In genomic region chr13:34149463-34150176, GRCm38 (mm10) we compare ENCODE assay signal across 8 mouse cellular contexts. TPM values are rescaled to one million over a fixed set of nuclear protein-coding genes. Genes with fewer than 3 reads are reported as not detected.
DNase-seq lines count a peak whose midpoint lies in the region; ATAC-seq and TF ChIP-seq lines count a peak whose summit lies in the region.

No protein-coding gene starts in this region.

- H3K36me3 ChIP-seq in forebrain, embryonic 11.5 days (ENCODE audit: control insufficient read depth, insufficient read depth, low read length): no peaks in the 10 kb centered on the region
- no peaks in the 10 kb centered on the region for H3K36me3 ChIP-seq in intestine, postnatal 0 days (ENCODE audit: control insufficient read depth, insufficient read depth)
- no peaks in the 10 kb centered on the region for H3K36me3 ChIP-seq in neural tube, embryonic 12.5 days

- peak overlapping the region; percentile 66 for H3K9ac ChIP-seq in forebrain, embryonic 11.5 days (ENCODE audit: low read length)
- peak overlapping the region; percentile 54; the same call in 1 of the 2 replicates for H3K9ac ChIP-seq in intestine, postnatal 0 days (ENCODE audit: low read depth, low read length)
- peak overlapping the region; percentile 63 for H3K9ac ChIP-seq in neural tube, embryonic 12.5 days

- H3K4me3 ChIP-seq in layer of hippocampus, adult 2 months: peak overlapping the region; percentile 51
- H3K4me3 ChIP-seq in forebrain, embryonic 11.5 days (ENCODE audit: low read depth, low read length): peak overlapping the region; percentile 27
- peak overlapping the region; percentile 38 for H3K4me3 ChIP-seq in intestine, postnatal 0 days (ENCODE audit: low read depth, low read length)
- H3K4me3 ChIP-seq in neural tube, embryonic 12.5 days: peak overlapping the region; percentile 24; the same call in 1 of the 2 replicates

- no peaks in the 10 kb centered on the region for H3K9me3 ChIP-seq in forebrain, embryonic 11.5 days (ENCODE audit: control insufficient read depth, low read length)
- no peaks in the 10 kb centered on the region for H3K9me3 ChIP-seq in intestine, postnatal 0 days (ENCODE audit: control insufficient read depth)
- H3K9me3 ChIP-seq in neural tube, embryonic 12.5 days: no peaks in the 10 kb centered on the region

- no peaks in the 10 kb centered on the region for H3K27me3 ChIP-seq in forebrain, embryonic 11.5 days (ENCODE audit: control insufficient read depth, insufficient read depth, low read length)
- no peaks in the 10 kb centered on the region for H3K27me3 ChIP-seq in intestine, postnatal 0 days (replicated peaks; ENCODE audit: control insufficient read depth, insufficient read depth, low read length)
- H3K27me3 ChIP-seq in neural tube, embryonic 12.5 days (replicated peaks): no peaks in the 10 kb centered on the region

- TF ChIP-seq CTCF in layer of hippocampus, adult 2 months (conservative IDR thresholded peaks at IDR 0.05): no peak
- TF ChIP-seq CTCF in intestine, postnatal 0 days (IDR thresholded peaks at IDR 0.05; ENCODE audit: low read depth): no peak

- 41% methylated on average over 5 of the region's 5 CpGs for WGBS in forebrain, embryonic 11.5 days
- 66% methylated on average over 5 of the region's 5 CpGs for WGBS in intestine, postnatal 0 days
- WGBS in neural tube, embryonic 12.5 days: 53% methylated on average over 5 of the region's 5 CpGs

- H3K4me2 ChIP-seq in forebrain, embryonic 11.5 days (ENCODE audit: low read depth, low read length, severe bottlenecking): peak overlapping the region; percentile 63
- H3K4me2 ChIP-seq in intestine, postnatal 0 days (replicated peaks; ENCODE audit: low read depth): peak overlapping the region; percentile 70
- H3K4me2 ChIP-seq in neural tube, embryonic 12.5 days (replicated peaks): peak overlapping the region; percentile 60

- no peak for DNase-seq in layer of hippocampus, adult 2 months (ENCODE audit: low spot score in 2 of 2)
- DNase-seq in layer of hippocampus, postnatal 14 days (ENCODE audit: low spot score in 2 of 2): no peak
- DNase-seq in forebrain, embryonic 11.5 days (ENCODE audit: low spot score): no peak
- no peak for DNase-seq in right cerebral cortex, adult 18-20 months
- DNase-seq in urinary bladder, postnatal 36 days (ENCODE audit: low spot score in 2 of 2): no peak
- DNase-seq in layer of hippocampus, adult 11-12 months (ENCODE audit: low spot score): no peak

- no peak for ATAC-seq in forebrain, embryonic 11.5 days (replicated peaks; ENCODE audit: low FRiP score)
- no peak for ATAC-seq in intestine, postnatal 0 days
- peak; percentile 21; the same call in 1 of the 2 replicates for ATAC-seq in neural tube, embryonic 12.5 days (ENCODE audit: low FRiP score, low read depth)

- peaks cover 30% of the 10 kb centered on the region for H3K4me1 ChIP-seq in forebrain, embryonic 11.5 days (replicated peaks; ENCODE audit: control insufficient read depth, insufficient read depth, low read length)
- H3K4me1 ChIP-seq in intestine, postnatal 0 days (replicated peaks; ENCODE audit: control insufficient read depth, insufficient read depth, low read length): peaks cover 8% of the 10 kb centered on the region; the same call in 1 of the 2 replicates
- peaks cover 30% of the 10 kb centered on the region for H3K4me1 ChIP-seq in neural tube, embryonic 12.5 days

- H3K27ac ChIP-seq in layer of hippocampus, adult 2 months: peak overlapping the region; percentile 92
- peak overlapping the region; percentile 100 for H3K27ac ChIP-seq in forebrain, embryonic 11.5 days (ENCODE audit: low read depth, low read length)
- no peak overlapping the region for H3K27ac ChIP-seq in intestine, postnatal 0 days (ENCODE audit: low read depth, low read length)
- H3K27ac ChIP-seq in neural tube, embryonic 12.5 days: peak overlapping the region; percentile 96

RNA-seq across cellular contexts. Expression of gene Psmg4, which starts 13.1 kb away (rescaled TPM):
- 10 to 100 TPM; 23.7 to 23.9 TPM for total RNA-seq in layer of hippocampus, adult 2 months (2021)
- total RNA-seq in layer of hippocampus, postnatal 14 days (2021): 10 to 100 TPM; 26.1 to 33.6 TPM
- 114 and 123 TPM in 2 replicates for polyA plus RNA-seq in forebrain, embryonic 11.5 days (2014; fragmentation: Nextera tagmentation; extraction: Ambion mirVana)
- polyA plus RNA-seq in intestine, postnatal 0 days (2015; fragmentation: Nextera tagmentation; extraction: Ambion mirVana): 62.8 and 69.8 TPM in 2 replicates
- 96.9 and 101 TPM in 2 replicates for polyA plus RNA-seq in neural tube, embryonic 12.5 days (2016; fragmentation: Nextera tagmentation; extraction: Ambion mirVana)

RNA-seq across cellular contexts. Expression of gene Tubb2b, which starts 19.4 kb away (rescaled TPM):
- 100 to 1,000 TPM; 227 to 233 TPM for total RNA-seq in layer of hippocampus, adult 2 months (2021)
- total RNA-seq in layer of hippocampus, postnatal 14 days (2021): 100 to 1,000 TPM; 703 to 790 TPM
- 232 and 287 TPM in 2 replicates for polyA plus RNA-seq in forebrain, embryonic 11.5 days (2014; fragmentation: Nextera tagmentation; extraction: Ambion mirVana)
- 14.1 and 15.4 TPM in 2 replicates for polyA plus RNA-seq in intestine, postnatal 0 days (2015; fragmentation: Nextera tagmentation; extraction: Ambion mirVana)
- polyA plus RNA-seq in neural tube, embryonic 12.5 days (2016; fragmentation: Nextera tagmentation; extraction: Ambion mirVana): 425 and 501 TPM in 2 replicates

Comparison
In these comparisons a context has a peak if more than half of its experiments do, and no peak if none do; other contexts are left out.
1. RNA of gene Tubb2b, which starts 19.4 kb away (polyA plus RNA-seq): 425 to 501 TPM in neural tube, embryonic 12.5 days and 232 to 287 TPM in forebrain, embryonic 11.5 days; 14.1 to 15.4 TPM in intestine, postnatal 0 days; every median in the first group is over 10 times any median in the second.
2. Peak in every context shown above with its lines, with median percentiles within 50 percentile points of each other: H3K4me3 ChIP-seq, H3K4me2 ChIP-seq and H3K9ac ChIP-seq.